Mouse (Mus musculus) c-Kit-positive CD71-positive TER-119-negative erythroid progenitor cells, embryonic 14.5 days (primary cell): ENCODE data around the gene Omt2b.
"Not testable (repeated sequence)": the region's sequence is repeated elsewhere in the genome, so short reads cannot be mapped to it uniquely, and the experiment has no call there.

ENCODE experiments used
- DNase-seq: peaks from one replicate; pipeline ENCODE4 v3.0.0-alpha.2; 2013; ENCODE audit warnings: low read depth

Gene Omt2b

DNA sequence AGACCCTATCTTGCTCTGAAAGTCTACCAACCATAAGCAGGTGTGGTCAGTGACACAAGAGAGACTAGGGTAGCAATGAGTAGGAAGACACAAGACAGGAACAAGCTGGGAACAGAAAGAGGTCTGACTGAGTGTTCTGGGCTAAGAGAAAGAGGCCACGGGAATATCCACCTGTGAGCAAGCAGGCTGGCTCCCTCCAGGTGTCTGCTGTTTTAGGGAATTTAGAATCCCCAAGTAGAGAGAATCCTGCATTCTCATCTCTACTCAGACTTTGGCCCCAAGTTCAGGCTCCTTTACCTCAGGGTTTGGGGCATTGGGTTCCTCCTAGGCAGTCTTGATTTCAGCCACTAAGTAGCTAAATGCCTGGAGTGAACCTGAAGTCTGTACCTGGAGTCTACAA lies at the start of gene Omt2b:
TSS of gene Omt2b (plus strand) at position 301 of the 400 bp plus-strand sequence.
- DNase-seq, result not testable (repeated sequence)

DNA sequence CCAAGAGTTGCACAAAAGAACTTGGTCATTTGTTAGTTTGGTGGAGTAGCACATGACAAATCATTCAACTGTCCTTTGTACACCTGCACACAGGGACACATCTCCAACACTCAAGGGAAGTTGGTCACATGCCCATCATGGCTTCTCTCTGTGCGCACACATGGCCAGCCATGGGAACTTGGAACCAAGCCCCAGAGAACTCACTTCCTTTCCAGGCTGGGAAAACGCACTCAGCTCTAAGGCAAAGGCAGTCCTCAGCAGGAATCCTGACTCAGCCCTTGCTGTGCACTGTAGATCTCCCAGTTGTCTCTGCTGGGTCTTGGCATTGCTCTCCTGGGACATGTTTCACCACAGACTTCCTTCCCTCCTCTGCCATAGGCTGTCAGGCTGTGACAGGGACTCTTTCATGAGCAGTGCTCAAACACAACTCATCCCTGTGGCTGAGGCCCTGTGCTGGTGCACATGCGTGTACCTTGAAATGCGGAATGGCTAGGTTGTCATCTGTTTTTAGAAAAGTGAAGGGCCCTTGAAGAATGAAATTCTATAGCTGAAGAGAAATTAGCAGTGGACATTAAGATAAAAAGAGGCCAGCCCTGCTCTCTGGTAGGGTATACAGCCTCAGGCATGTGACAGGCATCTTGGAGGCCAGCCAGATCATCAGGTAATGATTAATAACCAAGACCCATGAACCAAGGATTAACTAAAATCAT lies 45.2 kb upstream of the Omt2b start:
- not testable (repeated sequence) for DNase-seq

DNA sequence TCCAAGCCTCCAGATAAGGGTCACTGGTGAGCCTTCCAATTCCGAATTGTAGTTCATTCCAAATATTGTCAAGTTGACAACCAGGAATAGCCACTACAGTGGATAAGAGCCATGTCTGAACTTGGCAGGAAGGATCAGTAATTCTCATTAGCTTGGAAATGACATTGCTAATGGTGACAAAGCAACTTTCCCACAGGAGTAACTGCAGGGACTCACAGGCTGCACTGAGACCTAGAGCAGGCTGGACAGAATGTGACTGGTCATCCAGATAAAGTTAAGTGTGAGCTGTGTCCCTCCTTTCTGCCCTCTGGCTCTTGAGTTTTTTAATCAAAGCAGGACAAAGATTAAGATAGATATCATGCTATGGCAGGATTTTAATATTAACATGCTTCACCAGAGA lies 38.3 kb upstream of the Omt2b start:
- not testable (repeated sequence) for DNase-seq

DNA sequence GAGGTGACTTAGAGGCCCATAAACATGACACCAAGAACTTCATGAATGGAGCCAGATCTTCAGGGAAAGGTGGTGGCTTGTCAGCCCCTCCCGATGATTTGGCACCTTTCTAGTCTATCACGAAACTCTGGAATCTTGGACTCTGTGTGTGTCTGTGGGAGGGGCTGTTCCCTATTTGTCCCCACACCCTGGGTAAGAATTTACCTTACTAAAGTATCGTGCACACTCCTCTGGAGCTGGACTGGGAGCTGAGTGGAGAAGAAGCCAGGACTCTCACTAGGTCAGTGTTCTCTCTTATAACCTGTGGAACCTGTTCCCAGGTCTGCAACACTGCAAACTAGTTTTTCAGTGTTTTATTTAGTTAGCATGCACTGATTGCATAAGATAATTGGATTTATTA lies 37.7 kb upstream of the Omt2b start, which contains the start of gene Gm10639:
TSS of gene Gm10639 (plus strand) at position 201 of the 400 bp plus-strand sequence.
- DNase-seq, result not testable (repeated sequence)

DNA sequence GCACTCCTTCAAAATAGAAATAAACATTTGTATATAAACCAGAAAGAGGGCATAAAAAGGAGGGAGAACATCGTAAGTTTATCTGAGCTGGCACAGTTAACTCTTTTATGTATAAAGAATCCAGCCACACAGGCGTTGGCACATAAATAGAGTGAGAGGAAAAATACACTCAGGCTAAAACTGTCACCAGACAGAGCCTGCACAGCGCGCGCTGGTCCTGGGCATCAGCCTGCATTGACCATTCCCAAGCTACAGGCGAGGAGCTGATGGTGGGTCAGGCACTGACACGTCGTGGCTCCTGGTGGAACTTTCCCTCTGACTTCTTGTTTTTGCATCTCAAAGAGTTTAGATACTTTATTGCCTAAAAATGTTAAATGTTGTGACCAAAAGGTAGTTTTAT lies 34.9 kb upstream of the Omt2b start:
- not testable (repeated sequence) for DNase-seq

DNA sequence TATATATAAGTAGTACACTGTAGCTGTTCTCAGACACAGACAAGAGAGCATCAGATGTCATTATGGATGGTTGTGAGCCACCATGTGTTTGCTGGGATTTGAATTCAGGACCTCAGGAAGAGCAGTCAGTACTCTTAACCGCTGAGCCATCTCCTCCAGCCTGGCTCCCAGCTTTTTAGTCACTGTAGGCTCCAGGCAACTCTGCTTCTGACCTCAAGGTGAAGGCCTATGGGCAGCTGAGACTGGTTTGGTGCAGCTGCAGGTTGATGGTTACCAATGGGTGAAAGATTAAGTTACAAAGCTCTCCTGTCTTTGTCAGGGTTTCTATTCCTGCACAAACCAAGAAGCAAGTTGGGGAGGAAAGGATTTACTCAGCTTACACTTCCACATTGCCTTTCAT lies 33.7 kb upstream of the Omt2b start:
- not testable (repeated sequence) for DNase-seq

DNA sequence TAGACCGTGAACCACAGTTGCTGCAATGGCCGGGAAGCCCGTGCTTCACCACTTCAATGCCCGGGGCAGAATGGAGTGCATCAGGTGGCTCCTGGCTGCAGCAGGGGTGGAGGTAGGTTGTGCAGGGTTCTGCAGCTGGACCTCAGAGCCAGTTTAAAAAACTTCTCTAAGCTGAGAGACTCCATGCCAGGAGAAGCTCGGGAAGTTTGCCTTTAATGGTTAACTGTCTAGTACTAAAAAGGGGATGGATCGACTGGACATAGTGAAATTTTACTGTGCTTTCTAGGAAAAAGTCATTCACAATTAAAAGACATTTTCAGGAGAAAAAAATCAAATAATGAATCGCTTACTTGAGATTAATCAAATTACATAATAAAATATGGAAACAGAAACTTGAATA lies 32.6 kb upstream of the Omt2b start:
- DNase-seq, result not testable (repeated sequence)

DNA sequence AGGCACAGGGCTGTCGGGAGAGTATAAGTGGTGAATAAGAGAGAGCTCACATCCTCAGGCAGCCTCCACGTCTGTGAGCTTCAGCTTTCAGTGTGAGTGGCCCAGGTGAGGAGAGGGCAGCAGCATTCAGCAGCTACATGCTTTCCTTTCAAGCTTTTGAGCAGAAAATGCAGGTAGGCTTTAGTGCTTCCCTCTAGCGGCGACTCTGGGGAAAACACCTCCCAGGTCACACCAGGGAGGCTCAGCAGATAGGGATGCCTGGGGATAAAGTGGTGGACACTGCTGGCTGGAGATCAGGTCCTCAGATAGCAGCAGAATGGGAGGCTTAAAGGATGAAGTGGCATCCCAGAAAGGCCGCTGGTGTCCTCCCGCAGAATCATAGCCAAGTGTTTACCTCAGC lies 31.3 kb upstream of the Omt2b start:
- peak; percentile 28 for DNase-seq

DNA sequence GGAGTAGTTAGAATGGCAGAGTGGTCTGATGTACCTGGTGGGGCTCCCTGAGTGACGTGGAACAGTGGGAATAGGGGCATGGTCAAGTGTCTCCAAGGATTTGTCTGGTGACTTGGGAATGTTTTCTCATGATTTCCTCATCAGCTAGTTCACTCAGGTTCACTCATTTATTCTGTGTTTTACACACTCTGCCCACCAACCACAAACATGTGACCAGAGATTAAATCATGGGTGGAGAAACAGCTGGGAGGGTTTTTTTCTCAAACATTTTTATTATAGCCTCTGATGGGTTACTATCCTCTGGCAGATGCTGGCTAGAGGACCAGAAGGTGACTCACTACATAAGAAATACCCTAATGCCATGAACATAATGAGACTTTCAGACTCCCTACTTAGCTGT lies 29.2 kb upstream of the Omt2b start:
- DNase-seq, result no peak

DNA sequence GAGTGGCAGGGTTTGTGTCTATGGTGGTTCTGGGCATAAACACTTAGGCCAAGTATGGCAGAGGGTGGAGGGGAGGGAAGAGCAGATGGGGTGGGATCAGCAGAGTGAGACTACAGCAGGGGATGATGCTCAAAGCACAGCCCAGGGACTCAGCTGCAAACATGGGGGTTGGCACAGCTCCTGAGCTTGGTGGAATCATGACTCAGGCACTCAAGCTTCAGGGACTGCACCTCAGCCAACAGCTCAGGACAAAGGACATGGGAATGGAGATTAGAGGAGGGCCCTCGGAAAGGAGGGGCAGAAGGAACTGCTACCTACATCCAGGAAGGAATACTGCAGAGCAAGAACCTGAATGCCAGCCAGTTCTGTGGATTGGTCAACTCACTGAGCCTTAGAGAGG lies 28.2 kb upstream of the Omt2b start:
- DNase-seq, result not testable (repeated sequence)

DNA sequence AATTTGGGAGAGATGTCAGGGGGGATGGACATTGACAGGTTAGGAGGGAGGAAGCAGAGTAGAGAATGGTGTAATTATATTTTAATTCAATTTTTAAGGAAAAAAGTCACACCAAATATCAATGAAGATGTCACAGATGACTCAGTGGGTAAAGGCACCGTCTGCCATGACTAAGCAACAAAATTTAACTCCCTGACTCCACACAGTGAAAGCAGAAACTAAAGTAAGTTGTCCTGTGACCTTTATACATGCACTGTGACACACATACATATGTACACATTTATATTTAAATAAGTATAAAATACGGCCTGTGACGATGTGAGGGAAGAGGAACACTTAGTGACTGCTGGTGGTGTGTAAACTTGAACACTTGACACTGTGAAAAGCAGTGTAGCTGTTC lies 19.3 kb upstream of the Omt2b start:
- not testable (repeated sequence) for DNase-seq

DNA sequence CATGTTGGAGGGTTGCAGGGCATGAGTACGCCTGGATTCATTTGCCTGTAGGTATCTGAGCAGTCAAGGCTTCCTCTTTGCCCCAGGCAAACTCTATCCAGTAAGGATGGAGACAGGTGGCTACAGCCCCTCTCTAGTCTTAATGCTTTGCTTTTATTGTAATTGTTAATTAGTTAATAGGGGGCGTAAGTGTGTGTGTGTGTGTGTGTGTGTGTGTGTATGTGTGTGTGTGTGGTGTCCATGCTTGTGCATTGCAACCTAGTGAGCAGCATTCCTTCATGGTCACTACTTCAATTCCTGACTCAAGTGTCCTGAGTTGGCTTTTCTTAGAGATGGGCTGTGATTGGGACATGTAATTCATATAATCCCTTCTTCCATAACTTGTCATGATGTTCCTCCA lies 12.7 kb upstream of the Omt2b start, which contains the start of gene Omt2a:
TSS of gene Omt2a (minus strand) at position 101 of the 400 bp plus-strand sequence.
- DNase-seq, result no peak

DNA sequence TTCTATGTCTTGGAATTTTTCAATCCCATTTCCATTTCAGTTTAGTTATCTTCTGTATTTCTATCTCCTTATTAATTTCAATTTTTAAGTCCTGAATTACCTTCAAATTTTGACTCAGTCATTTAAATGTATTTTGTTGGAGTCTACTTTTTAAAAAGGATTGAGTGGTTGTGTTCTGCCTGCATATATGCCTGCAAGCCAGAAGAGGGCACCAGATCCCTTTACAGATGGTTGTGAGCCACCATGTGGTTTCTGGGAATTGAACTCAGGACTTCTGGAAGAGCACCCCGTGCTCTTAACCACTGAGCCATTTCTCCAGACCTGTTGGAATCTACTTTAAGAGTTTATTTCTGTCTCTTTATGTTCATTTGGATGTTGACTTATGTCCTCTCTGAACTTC lies 7.9 kb upstream of the Omt2b start:
- no peak for DNase-seq

DNA sequence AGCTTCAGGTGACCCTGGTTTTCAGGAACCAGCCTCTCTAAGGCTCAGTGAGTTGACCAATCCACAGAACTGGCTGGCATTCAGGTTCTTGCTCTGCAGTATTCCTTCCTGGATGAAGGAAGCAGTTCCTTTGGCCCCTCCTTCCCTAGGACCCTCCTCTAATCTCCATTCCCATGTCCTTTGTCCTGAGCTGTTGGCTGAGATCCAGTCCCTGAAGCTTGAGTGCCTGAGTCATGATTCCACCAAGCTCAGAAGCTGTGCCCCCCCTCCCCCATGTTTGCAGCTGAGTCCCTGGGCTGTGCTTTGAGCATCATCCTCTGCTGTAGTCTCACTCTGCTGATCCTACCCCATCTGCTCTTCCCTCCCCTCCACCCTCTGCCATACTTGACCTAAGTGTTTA lies 9.7 kb downstream of the Omt2b start:
- DNase-seq, result not testable (repeated sequence)

DNA sequence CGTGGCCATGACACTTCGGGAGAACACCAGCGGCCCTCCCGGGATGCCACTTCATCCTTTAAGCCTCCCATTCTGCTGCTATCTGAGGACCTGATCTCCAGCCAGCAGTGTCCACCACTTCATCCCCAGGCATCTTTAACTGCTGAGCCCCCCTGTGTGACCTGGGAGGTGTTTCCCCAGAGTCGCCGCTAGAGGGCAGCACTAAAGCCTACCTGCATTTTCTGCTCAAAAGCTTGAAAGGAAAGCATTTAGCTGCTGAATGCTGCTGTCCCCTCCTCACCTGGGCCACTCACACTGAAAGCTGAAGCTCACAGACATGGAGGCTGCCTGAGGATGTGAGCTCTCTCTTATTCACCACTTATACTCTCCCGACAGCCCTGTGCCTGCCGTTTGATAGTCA lies 12.9 kb downstream of the Omt2b start:
- DNase-seq, result peak; percentile 10

DNA sequence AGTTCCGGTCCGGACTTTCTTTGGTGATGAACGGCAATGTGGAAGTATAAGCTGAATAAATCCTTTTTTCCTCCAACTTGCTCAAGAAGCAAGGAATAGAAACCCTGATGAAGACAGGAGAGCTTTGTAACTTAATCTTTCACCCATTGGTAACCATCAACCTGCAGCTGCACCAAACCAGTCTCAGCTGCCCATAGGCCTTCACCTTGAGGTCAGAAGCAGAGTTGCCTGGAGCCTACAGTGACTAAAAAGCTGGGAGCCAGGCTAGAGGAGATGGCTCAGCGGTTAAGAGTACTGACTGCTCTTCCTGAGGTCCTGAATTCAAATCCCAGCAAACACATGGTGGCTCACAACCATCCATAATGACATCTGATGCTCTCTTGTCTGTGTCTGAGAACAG lies 15.1 kb downstream of the Omt2b start:
- not testable (repeated sequence) for DNase-seq

DNA sequence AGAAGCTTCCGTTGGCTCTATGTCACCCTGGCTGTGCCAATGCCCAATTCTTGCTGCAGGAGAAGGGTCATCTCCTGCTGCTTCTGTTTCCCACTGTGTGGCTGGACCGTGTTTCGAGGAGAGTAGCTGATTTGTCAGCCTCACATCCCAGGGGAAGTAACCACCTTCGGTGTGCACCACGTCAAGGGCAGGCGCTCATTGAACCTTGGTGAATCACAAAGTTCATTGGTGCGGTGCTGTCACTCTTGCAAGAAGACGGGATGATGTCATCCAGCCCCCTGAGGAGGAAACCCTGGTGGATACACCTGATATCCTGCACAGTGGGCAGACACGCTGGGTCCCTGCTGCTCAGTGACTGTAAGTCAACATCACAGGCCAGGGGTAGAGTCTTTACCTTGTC lies 15.7 kb downstream of the Omt2b start:
- DNase-seq, result not testable (repeated sequence)

DNA sequence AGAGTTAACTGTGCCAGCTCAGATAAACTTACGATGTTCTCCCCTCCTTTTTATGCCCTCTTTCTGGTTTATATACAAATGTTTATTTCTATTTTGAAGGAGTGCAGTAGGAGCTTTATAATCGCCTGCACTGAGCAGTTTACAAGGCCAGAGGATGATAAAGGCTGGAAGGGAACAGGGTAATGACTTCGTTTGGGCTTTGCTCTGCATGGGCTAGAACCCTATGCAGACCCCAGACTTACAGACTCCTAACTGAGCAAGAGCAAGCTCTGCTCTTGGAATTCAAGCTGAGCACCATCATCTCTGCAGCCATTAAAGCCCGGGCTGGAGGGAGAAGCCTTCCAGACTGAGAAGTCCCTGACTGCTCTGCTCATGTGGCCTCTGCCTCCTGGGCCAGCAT lies 17.8 kb downstream of the Omt2b start:
- DNase-seq, result not testable (repeated sequence)

DNA sequence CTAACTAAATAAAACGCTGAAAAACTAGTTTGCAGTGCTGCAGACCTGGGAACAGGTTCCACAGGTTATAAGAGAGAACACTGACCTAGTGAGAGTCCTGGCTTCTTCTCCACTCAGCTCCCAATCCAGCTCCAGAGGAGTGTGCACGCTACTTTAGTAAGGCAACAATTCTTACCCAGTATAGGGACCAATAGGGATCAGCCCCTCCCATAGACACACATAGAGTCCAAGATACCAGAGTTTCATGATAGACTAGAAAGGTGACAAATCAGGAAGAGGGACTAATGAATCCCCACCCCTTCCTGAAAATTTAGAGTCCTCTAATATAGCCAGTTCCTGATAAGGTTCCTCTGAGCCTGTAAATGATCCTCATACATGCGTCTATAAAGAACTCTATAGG lies 19.6 kb downstream of the Omt2b start:
- DNase-seq, result no peak

DNA sequence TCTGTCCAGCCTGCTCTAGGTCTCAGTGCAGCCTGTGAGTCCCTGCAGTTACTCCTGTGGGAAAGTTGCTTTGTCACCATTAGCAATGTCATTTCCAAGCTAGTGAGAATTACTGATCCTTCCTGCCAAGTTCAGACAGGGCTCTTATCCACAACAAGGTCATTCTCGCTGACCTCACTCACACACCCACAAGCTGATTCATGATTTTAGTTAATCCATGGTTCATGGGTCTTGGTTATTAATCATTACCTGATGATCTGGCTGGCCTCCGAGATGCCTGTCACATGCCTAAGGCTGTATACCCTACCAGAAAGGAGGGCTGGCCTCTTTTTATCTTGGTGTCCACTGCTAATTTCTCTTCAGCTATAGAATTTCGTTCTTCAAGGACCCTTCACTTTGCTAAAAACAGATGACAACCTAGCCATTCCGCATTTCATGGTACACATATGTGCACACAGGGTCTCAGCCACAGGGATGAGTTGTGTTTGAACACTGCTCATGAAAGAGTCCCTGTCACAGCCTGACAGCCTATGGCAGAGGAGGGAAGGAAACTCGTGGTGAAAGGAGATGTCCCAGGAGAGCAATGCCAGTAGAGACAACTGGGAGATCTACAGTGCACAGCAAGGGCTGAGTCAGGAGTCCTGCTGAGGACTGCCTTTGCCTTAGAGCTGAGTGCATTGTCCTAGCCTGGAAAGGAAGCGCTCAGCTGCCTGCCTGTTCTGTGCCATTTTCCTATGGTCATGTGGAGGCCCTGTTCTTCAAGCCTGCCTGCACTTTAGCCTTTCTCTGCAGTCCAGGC lies 21.0 kb downstream of the Omt2b start:
- not testable (repeated sequence) for DNase-seq

DNA sequence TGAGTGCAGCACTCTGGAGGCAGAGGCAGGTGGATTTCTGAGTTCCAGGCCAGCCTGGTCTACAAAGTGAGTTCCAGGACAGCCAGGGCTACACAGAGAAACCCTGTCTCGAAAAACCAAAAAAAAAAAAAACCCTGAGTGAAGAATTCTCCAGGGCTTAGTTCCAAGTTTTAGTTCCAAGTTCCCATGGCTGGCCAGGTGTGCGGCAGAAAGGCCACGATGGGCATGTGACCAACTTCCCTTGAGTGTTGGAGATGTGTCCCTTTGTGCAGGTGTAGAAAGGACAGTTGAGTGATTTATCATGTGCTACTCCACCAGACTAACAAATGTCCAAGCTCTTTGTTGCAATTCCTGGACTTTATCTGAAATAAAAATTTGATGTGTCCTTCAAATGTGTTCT lies 21.8 kb downstream of the Omt2b start:
- not testable (repeated sequence) for DNase-seq

DNA sequence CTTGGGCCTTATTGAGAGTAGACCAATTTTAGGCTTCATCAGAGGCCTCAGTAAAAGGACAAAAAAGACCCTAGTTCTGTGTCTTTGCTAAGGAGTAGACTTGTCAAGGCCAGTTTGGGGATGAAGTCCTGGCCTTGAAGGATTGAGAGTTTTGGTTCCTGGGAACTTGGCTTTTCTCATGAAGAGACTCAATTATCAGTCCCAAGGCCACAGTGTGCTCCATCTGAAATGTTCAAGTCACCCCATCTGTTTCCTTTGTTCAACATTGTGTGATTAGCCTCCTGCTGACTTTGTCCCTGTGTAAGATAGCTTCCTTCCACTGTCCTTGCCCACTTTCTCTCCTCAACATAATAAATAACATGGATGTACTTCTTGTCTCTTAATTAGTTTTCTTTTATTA lies 22.6 kb downstream of the Omt2b start:
- not testable (repeated sequence) for DNase-seq
